Mouse (Mus musculus) small intestine, adult 2 months (tissue): Measurements from ENCODE around the gene Zfp473.

ENCODE experiments used
- CTCF ChIP-seq: fragments of 200-500 bp; IDR thresholded peaks from 2 replicates; pipeline ENCODE4 v1.5.1; 2012; ENCODE audit warnings: low read depth, mild to moderate bottlenecking, control low read depth, inconsistent platforms, low read length, moderate library complexity, mixed read lengths; ENCODE audit not compliant: insufficient replicate concordance, insufficient read length; ENCODE audit errors: extremely low read depth
- POLR2A ChIP-seq: fragments of 200-500 bp; IDR thresholded peaks from 2 replicates; pipeline ENCODE4 v1.6.1; 2012; ENCODE audit warnings: low read depth, mild to moderate bottlenecking, control low read depth, inconsistent platforms, low read length, moderate library complexity

GRCm38 (mm10) chr7:44705086-44705485, 45.8 kb downstream of the Zfp473 start:
- TF ChIP-seq CTCF = no peak
- no peak for TF ChIP-seq POLR2A
